Mouse (Mus musculus) adrenal gland (tissue): ENCODE data around the gene Cpsf7.

ENCODE experiments used
- intact Hi-C: fragments of 180-260 bp; cut with DNase I; formaldehyde crosslinking; loops from one replicate; pipeline ENCODE4 v1.15.1; 2025
- long read RNA-seq, 2 experiments: library from polyadenylated mRNA; unstranded; transcript quantifications; one replicate each; pipeline ENCODE4 v2.0.0; 2020; ENCODE audit warnings: borderline replicate concordance in 1 of 2; ENCODE audit not compliant: insufficient replicate concordance in 1 of 2

Cpsf7 gene
- long read RNA-seq, experiment 1, partial matches to known transcripts = 1 of 40 reads
- long read RNA-seq, experiment 1, other reads (novel, unspliced or antisense) = 38 of 40 reads
- long read RNA-seq, experiment 2, partial matches to known transcripts = 9 of 18 reads
- long read RNA-seq, experiment 2, other reads (novel, unspliced or antisense) = 8 of 18 reads

DNA sequence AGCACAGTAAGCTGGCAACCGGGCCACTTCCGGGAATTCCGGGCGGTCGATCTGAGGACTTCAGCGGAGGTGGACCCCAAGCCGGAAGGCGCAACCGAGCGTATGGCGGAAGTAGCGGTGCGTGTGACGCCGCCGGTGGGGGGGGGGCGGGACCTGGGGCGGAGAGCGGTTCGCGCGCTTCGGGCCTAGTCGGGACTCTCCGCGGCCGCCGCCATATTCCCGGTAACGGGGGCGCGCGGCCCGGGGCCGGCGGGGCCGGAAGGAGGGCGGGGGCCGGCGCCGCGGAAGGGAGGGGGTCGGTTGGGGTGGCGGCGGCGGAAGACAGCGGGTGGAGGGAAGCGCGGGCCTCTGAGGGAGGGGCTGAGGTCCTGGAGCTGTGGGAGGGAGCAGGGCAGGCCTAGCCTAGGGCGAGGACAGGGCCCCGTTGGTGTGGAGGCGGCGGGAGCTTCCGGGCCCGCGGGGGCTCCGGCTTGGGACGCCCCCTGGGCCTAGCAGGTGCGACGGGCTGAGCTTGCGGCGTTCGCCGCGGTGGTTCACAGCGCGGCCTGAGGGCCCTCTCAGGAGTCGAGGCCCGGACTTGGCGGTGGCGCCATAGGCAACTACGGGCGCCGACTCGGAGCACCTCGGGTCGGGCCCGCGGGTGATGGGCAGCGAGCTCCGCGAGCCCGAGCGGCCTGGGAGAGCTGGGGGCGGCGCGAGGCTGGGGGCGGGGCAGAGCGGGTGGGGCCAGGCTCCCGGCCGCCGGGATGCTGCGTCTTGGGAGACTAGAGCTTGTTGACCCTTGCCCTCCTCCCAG is at the start of gene Cpsf7:
Gene Cpsf7 (plus strand): TSS at position 161 of the 796 bp plus-strand sequence.
- intact Hi-C loops = no loop called here

DNA sequence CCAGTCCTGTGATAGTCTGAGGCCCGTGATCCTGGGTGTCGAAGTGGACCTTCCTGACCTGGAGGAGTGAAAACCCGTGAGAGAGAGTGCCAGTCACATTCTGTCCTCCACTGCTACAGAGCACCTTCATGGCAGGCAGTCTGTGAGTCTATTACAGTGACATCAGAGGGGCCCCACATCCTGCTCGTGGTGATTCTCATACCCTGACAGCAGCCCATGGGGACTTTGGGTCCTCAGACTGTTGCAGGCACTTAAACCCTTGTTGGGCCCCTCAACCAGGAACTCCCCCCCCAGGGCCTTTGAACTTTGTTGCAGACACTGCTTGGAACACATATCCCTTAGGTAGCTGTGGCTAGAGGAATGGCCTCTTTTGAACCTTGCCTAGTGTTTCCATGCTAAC is 45.5 kb upstream of the Cpsf7 start:
- intact Hi-C loops = no loop called here

- intact Hi-C loops = no loop called here
Measured at GRCm38 (mm10) chr19:10482703-10483102, 42.4 kb upstream of the Cpsf7 start, which contains the start of gene Ppp1r32. Gene Ppp1r32 (minus strand): TSS chr19:10482928.

- intact Hi-C loops = loop anchor here (5.0 kb wide), 1 partner anchor 154 kb away; no protein-coding TSS in a partner anchor
Measured at GRCm38 (mm10) chr19:10486264-10486738, 38.8 kb upstream of the Cpsf7 start.

DNA sequence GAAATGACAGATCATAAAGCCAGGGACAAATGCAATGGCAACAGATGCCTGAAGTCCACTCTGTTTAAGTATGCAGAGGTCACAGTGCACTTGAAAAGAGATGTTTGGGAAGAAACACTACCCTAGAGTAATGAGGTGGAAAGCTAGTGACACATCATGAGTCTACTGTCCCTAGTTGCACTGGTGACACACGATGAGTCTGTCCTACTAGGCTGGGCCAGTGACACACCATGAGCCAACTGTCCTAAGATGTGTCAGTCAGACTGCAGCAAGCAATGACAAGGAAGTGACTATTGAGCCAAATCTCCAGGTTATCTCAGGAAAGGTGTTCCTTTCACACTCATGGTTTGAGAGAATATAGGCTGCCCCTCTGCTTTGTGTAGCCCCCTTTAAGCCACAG is 29.4 kb upstream of the Cpsf7 start:
- intact Hi-C loops = no loop called here

GRCm38 (mm10) chr19:10496976-10497375 is 28.1 kb upstream of the Cpsf7 start:
- intact Hi-C loops = no loop called here

- intact Hi-C loops = no loop called here
Measured at GRCm38 (mm10) chr19:10497512-10498160, 27.4 kb upstream of the Cpsf7 start.

DNA sequence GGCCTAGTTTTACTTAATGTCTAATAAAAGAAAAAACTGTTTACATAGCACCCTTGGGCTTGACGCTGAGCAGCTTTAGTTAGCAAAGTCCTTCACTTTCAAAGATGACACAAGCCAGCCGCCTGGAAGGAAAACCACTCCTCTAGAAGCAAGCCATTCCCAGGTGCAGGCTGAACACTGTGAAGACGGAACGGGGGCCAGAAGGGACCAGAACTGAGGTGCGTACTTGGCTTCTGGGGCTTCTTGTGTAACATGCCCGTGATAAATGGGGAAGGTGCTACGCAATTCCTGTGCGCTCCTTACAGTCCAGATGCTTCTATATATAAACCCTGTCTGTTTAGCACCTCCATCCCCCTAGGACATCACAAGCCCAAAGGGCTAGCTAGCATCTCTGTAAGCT is 24.5 kb upstream of the Cpsf7 start:
- intact Hi-C loops = no loop called here

- intact Hi-C loops = no loop called here
Measured at GRCm38 (mm10) chr19:10502571-10502970, 22.5 kb upstream of the Cpsf7 start.

- intact Hi-C loops = no loop called here
Measured at GRCm38 (mm10) chr19:10510759-10511330, 14.2 kb upstream of the Cpsf7 start.

GRCm38 (mm10) chr19:10520355-10520754 is 4.7 kb upstream of the Cpsf7 start:
- intact Hi-C loops = no loop called here

DNA sequence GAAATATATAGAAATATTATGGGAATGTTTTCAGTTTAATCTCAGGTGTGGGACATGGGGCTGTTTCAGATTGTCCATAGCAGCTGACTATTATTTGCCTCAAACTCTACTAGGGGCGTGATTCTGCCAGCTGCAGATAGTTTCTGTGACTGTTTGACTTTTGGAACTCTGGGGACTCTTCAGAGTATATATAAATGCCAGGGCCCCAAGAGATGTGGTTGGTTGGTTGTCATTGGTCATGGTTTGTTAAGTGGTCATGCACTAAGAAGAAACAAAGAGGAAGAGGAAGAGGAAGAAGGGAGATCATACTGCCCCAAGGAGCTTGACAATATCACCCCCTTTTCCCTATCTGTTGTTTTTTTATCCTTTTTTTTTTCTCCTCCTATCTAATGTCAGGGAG is 3.1 kb upstream of the Cpsf7 start:
- intact Hi-C loops = no loop called here

GRCm38 (mm10) chr19:10523483-10524080 is 1.5 kb upstream of the Cpsf7 start:
- intact Hi-C loops = no loop called here

DNA sequence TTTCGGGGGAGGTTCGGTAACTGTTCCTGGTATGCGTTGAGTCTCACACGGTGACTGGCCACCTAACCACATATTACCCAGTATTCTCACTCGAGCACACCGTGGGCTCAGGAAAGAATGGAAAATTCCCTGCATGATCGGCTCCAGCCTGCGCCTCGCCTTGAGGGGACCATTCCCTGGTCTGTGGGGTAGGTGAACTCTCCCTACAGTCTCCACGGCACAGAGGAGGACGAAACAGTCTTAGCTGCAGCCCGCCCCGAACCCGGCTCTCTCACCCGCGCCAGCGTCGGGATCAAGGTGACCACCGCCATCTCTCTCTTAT is 321 bp upstream of the Cpsf7 start:
- intact Hi-C loops = no loop called here

GRCm38 (mm10) chr19:10525910-10526309 is 844 bp downstream of the Cpsf7 start, which contains the start of gene Sdhaf2:
Gene Sdhaf2 (minus strand): TSS chr19:10526142.
- intact Hi-C loops = no loop called here

GRCm38 (mm10) chr19:10530082-10530481 is 5.0 kb downstream of the Cpsf7 start:
- intact Hi-C loops = no loop called here

DNA sequence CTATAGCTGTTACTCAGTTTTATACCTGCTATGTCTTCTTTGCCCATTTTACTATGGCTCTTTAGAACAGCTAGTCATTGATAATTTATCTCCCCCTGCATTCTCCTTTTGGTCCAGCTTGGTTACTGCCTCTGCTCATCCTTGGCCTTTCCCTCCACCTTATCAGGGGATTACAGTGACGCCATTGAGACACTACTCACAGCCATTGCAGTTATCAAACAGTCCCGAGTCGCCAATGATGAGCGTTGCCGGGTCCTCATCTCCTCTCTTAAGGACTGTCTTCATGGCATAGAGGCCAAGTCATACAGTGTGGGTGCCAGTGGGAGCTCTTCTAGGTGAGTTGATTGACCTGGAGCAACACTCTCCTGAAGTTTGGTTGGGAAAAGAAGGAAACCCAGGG is 14.4 kb downstream of the Cpsf7 start:
- intact Hi-C loops = loop anchor here (5.0 kb wide), 1 partner anchor 83 kb away; no protein-coding TSS in a partner anchor

DNA sequence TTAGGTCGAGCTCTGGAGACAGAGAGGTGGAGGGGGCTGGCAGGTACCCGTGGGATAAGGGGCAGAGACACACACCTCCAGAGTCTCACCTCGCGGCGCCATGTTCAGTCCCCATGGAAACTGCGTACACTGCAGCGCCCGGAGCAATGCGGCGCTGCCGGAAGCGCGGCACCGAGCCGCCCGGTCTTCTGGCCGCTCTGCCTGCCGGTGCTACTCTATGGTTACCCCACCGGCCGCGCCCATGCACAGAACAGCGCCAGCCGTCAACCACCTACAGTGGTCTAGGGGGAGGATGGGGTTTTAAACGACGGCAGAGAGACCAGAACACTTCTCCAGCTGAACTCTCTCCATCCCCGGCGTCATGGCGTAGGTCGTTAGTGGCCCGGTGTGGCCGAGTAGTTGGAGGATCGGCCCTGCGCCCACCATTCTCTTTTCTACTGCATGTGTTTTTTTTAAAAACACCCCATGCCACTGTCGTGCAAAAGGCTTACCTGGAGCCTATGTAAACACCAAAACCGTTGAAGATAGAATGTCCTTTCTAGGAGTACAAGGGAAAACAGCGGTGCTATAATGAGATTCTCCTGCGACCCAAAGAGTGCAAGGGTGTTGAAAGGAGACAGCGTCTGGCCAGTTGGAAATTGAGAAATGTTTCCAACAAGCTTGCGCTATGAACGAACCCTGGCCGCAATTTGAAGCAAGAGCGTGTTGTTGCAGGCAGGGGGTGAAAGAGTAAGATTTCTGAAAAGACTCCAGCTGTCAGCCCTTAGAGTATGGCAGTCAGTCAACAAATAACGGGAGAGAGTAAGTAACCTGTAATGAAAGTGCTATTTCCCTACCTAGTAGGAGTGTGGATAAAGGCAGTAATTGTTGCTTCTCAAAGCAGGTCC is 30.8 kb downstream of the Cpsf7 start, which contains the start of gene Tmem216:
Gene Tmem216 (minus strand): TSS at position 615 of the 887 bp plus-strand sequence.
- intact Hi-C loops = no loop called here

GRCm38 (mm10) chr19:10557001-10557400 is 31.9 kb downstream of the Cpsf7 start:
- intact Hi-C loops = no loop called here

DNA sequence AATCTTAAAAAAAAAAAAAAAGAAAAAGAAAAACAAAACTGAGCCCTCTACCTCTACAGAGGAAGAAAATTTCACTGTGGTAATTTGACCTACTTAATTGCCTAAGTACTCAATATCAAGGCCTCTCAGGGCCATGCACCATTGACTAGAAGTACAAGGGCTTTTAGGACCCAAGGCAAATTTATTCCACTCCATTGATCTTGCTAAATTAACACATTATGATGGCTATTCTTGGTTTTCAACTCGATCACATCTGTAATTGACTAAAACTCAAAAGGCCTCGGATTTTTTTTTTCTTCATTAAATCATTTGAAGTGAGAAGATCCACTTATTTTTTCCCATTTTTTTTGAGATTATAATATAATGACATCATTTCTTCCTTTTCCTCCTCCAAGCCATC is 32.4 kb downstream of the Cpsf7 start:
- intact Hi-C loops = no loop called here
